Mouse (Mus musculus) midbrain, embryonic 10.5 days (tissue): ENCODE data around the gene Rtkn. TPM values are rescaled to one million over a fixed set of nuclear protein-coding genes. Genes with fewer than 3 reads are reported as not detected.

Experiments used
- DNase-seq: peaks from one replicate; pipeline ENCODE4 v3.0.0-alpha.2; 2017; ENCODE audit warnings: low spot score
- H3K27ac ChIP-seq: fragments of 300-500 bp; sonication (generic); replicated peaks from 2 replicates; pipeline ENCODE4 v1.5.1; 2016; ENCODE audit warnings: mild to moderate bottlenecking
- H3K27me3 ChIP-seq: fragments of 300-500 bp; sonication (generic); 2 replicates; pipeline ENCODE4 v1.6.1; 2016; ENCODE audit warnings: low read depth, mild to moderate bottlenecking; ENCODE audit not compliant: poor library complexity, severe bottlenecking
- H3K36me3 ChIP-seq: fragments of 300-500 bp; sonication (generic); 2 replicates; pipeline ENCODE4 v1.6.1; 2016; ENCODE audit warnings: mild to moderate bottlenecking, moderate library complexity
- H3K4me1 ChIP-seq: fragments of 300-500 bp; sonication (generic); 2 replicates; pipeline ENCODE4 v1.6.1; 2016
- H3K4me3 ChIP-seq: fragments of 300-500 bp; sonication (generic); 2 replicates; pipeline ENCODE4 v1.5.1; 2016; ENCODE audit warnings: mild to moderate bottlenecking, moderate library complexity
- H3K9me3 ChIP-seq: fragments of 300-500 bp; sonication (generic); replicated peaks from 2 replicates; pipeline ENCODE4 v1.6.1; 2016; ENCODE audit warnings: mild to moderate bottlenecking
- WGBS: fragments of 180-500 bp; shearing (Covaris S2); methylation state at CpG from one replicate; pipeline ENCODE4 v1.1.7; 2016; 5-methylcytosine and 5-hydroxymethylcytosine counted together
- polyA plus RNA-seq: library from polyadenylated mRNA; unstranded; fragments of >200 nt; fragmentation: Nextera tagmentation; extraction: Ambion mirVana; gene quantifications from 2 replicates; pipeline ENCODE4 v1.2.1, GENCODE M21; 2016

Gene Rtkn
- polyA plus RNA-seq, 1 experiment from 2014 or later, result 35.3 TPM

- 36% methylated on average over 13 of the region's 13 CpGs for WGBS
- Histone ChIP-seq H3K27me3 (peaks cover 10% of the 10 kb centered on the region), H3K9me3 (no peaks in the 10 kb centered on the region), H3K27ac (peak overlapping the region; percentile 88), H3K36me3 (peaks cover 29% of the 10 kb centered on the region), H3K4me1 (peaks cover 35% of the 10 kb centered on the region), H3K4me3 (peak overlapping the region; percentile 77)
- DNase-seq, result peak; percentile 83
Observed at GRCm38 (mm10) chr6:83107566-83108400, 27.5 kb upstream of the Rtkn start.

- peaks cover 27% of the 10 kb centered on the region for H3K4me1 ChIP-seq
- H3K27ac ChIP-seq, result peak within 1 kb of the TSS; percentile 88
- H3K9me3 ChIP-seq, result no peaks in the 10 kb centered on the region
- peaks cover 29% of the 10 kb centered on the region for H3K36me3 ChIP-seq
- H3K27me3 ChIP-seq, result no peaks in the 10 kb centered on the region
- WGBS, result under 1% methylated on average over 76 of the region's 76 CpGs
- H3K4me3 ChIP-seq, result peak within 1 kb of the TSS; percentile 77
- DNase-seq, result peak; percentile 83
Observed at GRCm38 (mm10) chr6:83108762-83109668, 26.2 kb upstream of the Rtkn start, which contains the start of gene Mrpl53. TSS of gene Mrpl53 (plus strand) at chr6:83109040.

GRCm38 (mm10) chr6:83111510-83112136, 23.6 kb upstream of the Rtkn start:
- Histone ChIP-seq H3K9me3 (no peaks in the 10 kb centered on the region), H3K27me3 (no peaks in the 10 kb centered on the region), H3K4me3 (no peak overlapping the region), H3K4me1 (peaks cover 50% of the 10 kb centered on the region), H3K27ac (no peak overlapping the region), H3K36me3 (peaks cover 21% of the 10 kb centered on the region)
- no peak for DNase-seq
- 90% methylated on average over 4 of the region's 4 CpGs for WGBS

GRCm38 (mm10) chr6:83115011-83115671, 20.1 kb upstream of the Rtkn start, which contains the start of gene Mogs:
TSS of gene Mogs (plus strand) at chr6:83115496.
- H3K9me3 ChIP-seq, result no peaks in the 10 kb centered on the region
- H3K27me3 ChIP-seq, result no peaks in the 10 kb centered on the region
- H3K27ac ChIP-seq, result peak within 1 kb of the TSS; percentile 90
- H3K4me1 ChIP-seq, result peaks cover 53% of the 10 kb centered on the region
- peak within 1 kb of the TSS; percentile 89 for H3K4me3 ChIP-seq
- peak; percentile 95 for DNase-seq
- 1% methylated on average over 49 of the region's 58 CpGs for WGBS
- peaks cover 47% of the 10 kb centered on the region for H3K36me3 ChIP-seq

GRCm38 (mm10) chr6:83115682-83116372, 19.4 kb upstream of the Rtkn start:
- WGBS, result 2% methylated on average over 44 of the region's 48 CpGs
- DNase-seq, result no peak
- H3K27me3 ChIP-seq, result no peaks in the 10 kb centered on the region
- H3K27ac ChIP-seq, result peak overlapping the region; percentile 90
- peaks cover 55% of the 10 kb centered on the region for H3K4me1 ChIP-seq
- H3K36me3 ChIP-seq, result peaks cover 41% of the 10 kb centered on the region
- H3K4me3 ChIP-seq, result peak overlapping the region; percentile 89
- no peaks in the 10 kb centered on the region for H3K9me3 ChIP-seq

- peak overlapping the region; percentile 89 for H3K4me3 ChIP-seq
- no peaks in the 10 kb centered on the region for H3K9me3 ChIP-seq
- 84% methylated on average over 11 of the region's 11 CpGs for WGBS
- H3K27me3 ChIP-seq, result no peaks in the 10 kb centered on the region
- peaks cover 34% of the 10 kb centered on the region for H3K36me3 ChIP-seq
- peak overlapping the region; percentile 90; the same call in 1 of the 2 replicates for H3K27ac ChIP-seq
- DNase-seq, result no peak
- H3K4me1 ChIP-seq, result peaks cover 55% of the 10 kb centered on the region
Observed at GRCm38 (mm10) chr6:83116373-83117164, 18.7 kb upstream of the Rtkn start.

GRCm38 (mm10) chr6:83117165-83117438, 18.2 kb upstream of the Rtkn start:
- WGBS, result 91% methylated on average over 4 of the region's 4 CpGs
- Histone ChIP-seq H3K4me1 (peaks cover 60% of the 10 kb centered on the region), H3K27ac (peak overlapping the region; percentile 7; the same call in 1 of the 2 replicates), H3K36me3 (peaks cover 34% of the 10 kb centered on the region), H3K27me3 (no peaks in the 10 kb centered on the region), H3K9me3 (no peaks in the 10 kb centered on the region), H3K4me3 (peak overlapping the region; percentile 89)
- DNase-seq, result no peak

GRCm38 (mm10) chr6:83117616-83118015, 17.6 kb upstream of the Rtkn start:
- Histone ChIP-seq H3K27me3 (no peaks in the 10 kb centered on the region), H3K4me1 (peaks cover 65% of the 10 kb centered on the region), H3K4me3 (peak overlapping the region; percentile 89; the same call in 1 of the 2 replicates), H3K36me3 (peaks cover 34% of the 10 kb centered on the region), H3K27ac (0 out of 2 replicates have a peak overlapping the region, but pooled peaks have one; percentile 10), H3K9me3 (no peaks in the 10 kb centered on the region)
- no peak for DNase-seq
- WGBS, result 88% methylated on average over 13 of the region's 13 CpGs

GRCm38 (mm10) chr6:83118369-83118768, 16.9 kb upstream of the Rtkn start:
- no peak overlapping the region for H3K27ac ChIP-seq
- WGBS, result 89% methylated on average over 11 of the region's 11 CpGs
- no peaks in the 10 kb centered on the region for H3K9me3 ChIP-seq
- peaks cover 41% of the 10 kb centered on the region for H3K36me3 ChIP-seq
- no peak for DNase-seq
- H3K4me3 ChIP-seq, result peak overlapping the region; percentile 89; the same call in 1 of the 2 replicates
- H3K27me3 ChIP-seq, result no peaks in the 10 kb centered on the region
- H3K4me1 ChIP-seq, result peaks cover 73% of the 10 kb centered on the region

GRCm38 (mm10) chr6:83118825-83119733, 16.2 kb upstream of the Rtkn start:
- Histone ChIP-seq H3K9me3 (no peaks in the 10 kb centered on the region), H3K4me3 (peak overlapping the region; percentile 89; the same call in 1 of the 2 replicates), H3K27me3 (no peaks in the 10 kb centered on the region), H3K36me3 (peaks cover 46% of the 10 kb centered on the region), H3K4me1 (peaks cover 80% of the 10 kb centered on the region), H3K27ac (peak overlapping the region; percentile 99)
- no peak for DNase-seq
- WGBS, result 90% methylated on average over 14 of the region's 14 CpGs
